Comparison of ENCODE assay signal across 22 mouse cellular contexts in genomic region chr7:84777696-84778095, GRCm38 (mm10).
A peak's percentile ranks its signal among the peaks of the same experiment; 100 is the strongest.
DNase-seq lines count a peak whose midpoint lies in the region; ATAC-seq and TF ChIP-seq lines count a peak whose summit lies in the region.
"Had no signal": no experiment of that assay in that cellular context is flagged by ENCODE, and none has a peak within 500 bp of the region (broad histone marks: within the 10 kb centered on the region; RNA-seq: fewer than 3 reads in every experiment).

No protein-coding gene starts in this region.

- peak; percentile 7 for DNase-seq in CD4-positive, CD25-positive, alpha-beta regulatory T cell, adult 2 months (ENCODE audit: low read depth, low spot score)
- DNase-seq in layer of hippocampus, adult 2 months (ENCODE audit: low spot score in 2 of 2), result no peak
- DNase-seq in layer of hippocampus, postnatal 36 days, result no peak
- no peak for DNase-seq in testis, postnatal 10 days (ENCODE audit: low spot score)
- DNase-seq in stomach, postnatal 0 days (ENCODE audit: low spot score), result no peak
- DNase-seq in adrenal gland, adult 8-10 months, result no peak
- DNase-seq: adrenal gland, postnatal 25 days; cerebellum, adult 9-10 months; gastrocnemius, postnatal 25 days; heart, postnatal 14 days; kidney, adult 11 months; kidney, postnatal 14 days; left cerebral cortex, postnatal 4 days; right cerebral cortex, postnatal 4 days had no signal

- TF ChIP-seq EP300 in stomach, postnatal 0 days (optimal IDR thresholded peaks at IDR 0.05), result no peak

- no peak overlapping the region for H3K27ac ChIP-seq in layer of hippocampus, adult 2 months
- no peak overlapping the region for H3K27ac ChIP-seq in testis, adult 2 months (ENCODE audit: control insufficient read depth, insufficient read depth, low read depth, low read length)
- H3K27ac ChIP-seq in stomach, postnatal 0 days (replicated peaks), result no peak overlapping the region
- H3K27ac ChIP-seq: forebrain, embryonic 12.5 days; heart, embryonic 10.5 days; hindbrain, embryonic 14.5 days; liver, embryonic 15.5 days; midbrain, embryonic 12.5 days had no signal

- TF ChIP-seq POLR2A in testis, adult 2 months (IDR thresholded peaks at IDR 0.05; ENCODE audit: control insufficient read depth, low read depth, low read length), result no peak

- no peaks in the 10 kb centered on the region for H3K27me3 ChIP-seq in testis, adult 2 months (ENCODE audit: control insufficient read depth, insufficient read depth, low read length)
- no peaks in the 10 kb centered on the region for H3K27me3 ChIP-seq in stomach, postnatal 0 days (ENCODE audit: control insufficient read depth, insufficient read depth, low read length)
- H3K27me3 ChIP-seq: forebrain, embryonic 12.5 days; liver, embryonic 15.5 days; midbrain, embryonic 12.5 days had no signal

- H3K9ac ChIP-seq in stomach, postnatal 0 days (ENCODE audit: low read length), result no peak overlapping the region
- H3K9ac ChIP-seq: forebrain, embryonic 12.5 days; hindbrain, embryonic 14.5 days; liver, embryonic 15.5 days; midbrain, embryonic 12.5 days had no signal

- no peaks in the 10 kb centered on the region for H3K4me1 ChIP-seq in testis, adult 2 months (ENCODE audit: control insufficient read depth, insufficient read depth, low read length)
- no peaks in the 10 kb centered on the region for H3K4me1 ChIP-seq in stomach, postnatal 0 days (replicated peaks; ENCODE audit: control insufficient read depth, insufficient read depth)
- H3K4me1 ChIP-seq: forebrain, embryonic 12.5 days; heart, embryonic 10.5 days; midbrain, embryonic 12.5 days had no signal

- no peak for ATAC-seq in CD4-positive, CD25-positive, alpha-beta regulatory T cell, adult 4 months
- ATAC-seq in stomach, postnatal 0 days (ENCODE audit: low FRiP score, low TSS enrichment), result no peak

- H3K36me3 ChIP-seq in testis, adult 2 months (ENCODE audit: control insufficient read depth, insufficient read depth, low read length), result no peaks in the 10 kb centered on the region
- H3K36me3 ChIP-seq in stomach, postnatal 0 days (ENCODE audit: control insufficient read depth, insufficient read depth, low read length), result no peaks in the 10 kb centered on the region
- H3K36me3 ChIP-seq: forebrain, embryonic 12.5 days; G1E; heart, embryonic 10.5 days; liver, embryonic 15.5 days; midbrain, embryonic 12.5 days had no signal

- H3K4me3 ChIP-seq in layer of hippocampus, adult 2 months, result no peak overlapping the region
- H3K4me3 ChIP-seq in testis, adult 2 months (ENCODE audit: control insufficient read depth, low read depth, low read length), result peak overlapping the region; percentile 40; the same call in 1 of the 2 replicates
- H3K4me3 ChIP-seq in stomach, postnatal 0 days (ENCODE audit: low read depth, low read length), result no peak overlapping the region
- H3K4me3 ChIP-seq: forebrain, embryonic 12.5 days; heart, embryonic 10.5 days; liver, embryonic 15.5 days; midbrain, embryonic 12.5 days had no signal

- H3K4me2 ChIP-seq in stomach, postnatal 0 days (replicated peaks; ENCODE audit: low read depth), result no peak overlapping the region
- H3K4me2 ChIP-seq: forebrain, embryonic 12.5 days; hindbrain, embryonic 14.5 days; liver, embryonic 15.5 days; midbrain, embryonic 12.5 days had no signal

- TF ChIP-seq CTCF in layer of hippocampus, adult 2 months (conservative IDR thresholded peaks at IDR 0.05), result peak; percentile 49
- TF ChIP-seq CTCF in testis, adult 2 months (IDR thresholded peaks at IDR 0.05; ENCODE audit: control insufficient read depth, insufficient read depth, insufficient replicate concordance, low read depth, low read length), result no peak
- TF ChIP-seq CTCF in stomach, postnatal 0 days (IDR thresholded peaks at IDR 0.05; ENCODE audit: low read depth), result peak; percentile 48

- H3K9me3 ChIP-seq in stomach, postnatal 0 days (ENCODE audit: control insufficient read depth, low read length), result no peaks in the 10 kb centered on the region
- H3K9me3 ChIP-seq: forebrain, embryonic 12.5 days; G1E; heart, embryonic 10.5 days; liver, embryonic 15.5 days; midbrain, embryonic 12.5 days had no signal
